Mouse (Mus musculus) lung, postnatal 36 days (tissue): ENCODE data around the gene Cbarp.
"Not testable (repeated sequence)": the region's sequence is repeated elsewhere in the genome, so short reads cannot be mapped to it uniquely, and the experiment has no call there.

ENCODE experiments used
- DNase-seq: peaks from one replicate; pipeline ENCODE4 v3.0.0; 2022; ENCODE audit warnings: mixed read lengths

The Cbarp gene

GRCm38 (mm10) chr10:80169651-80170050 lies 29.0 kb upstream of the Cbarp start:
- DNase-seq: no peak

GRCm38 (mm10) chr10:80169070-80169469 lies 28.4 kb upstream of the Cbarp start:
- no peak for DNase-seq

- DNase-seq: peak; percentile 95
Measured at GRCm38 (mm10) chr10:80168038-80168661, 27.5 kb upstream of the Cbarp start.

GRCm38 (mm10) chr10:80167460-80168037 lies 26.9 kb upstream of the Cbarp start:
- DNase-seq: peak; percentile 99

- not testable (repeated sequence) for DNase-seq
Measured at GRCm38 (mm10) chr10:80166136-80166535, 25.5 kb upstream of the Cbarp start.

- DNase-seq: no peak
Measured at GRCm38 (mm10) chr10:80165392-80166128, 24.9 kb upstream of the Cbarp start, which contains the start of gene Cirbp. Cirbp (plus strand) TSS chr10:80165985.

GRCm38 (mm10) chr10:80164998-80165344 lies 24.3 kb upstream of the Cbarp start:
- peak; percentile 99 for DNase-seq

GRCm38 (mm10) chr10:80164161-80164997 lies 23.7 kb upstream of the Cbarp start:
- no peak for DNase-seq

- peak; percentile 37 for DNase-seq
Measured at GRCm38 (mm10) chr10:80163721-80164120, 23.1 kb upstream of the Cbarp start.

GRCm38 (mm10) chr10:80162716-80163299 lies 22.2 kb upstream of the Cbarp start:
- no peak for DNase-seq

- DNase-seq: no peak
Measured at GRCm38 (mm10) chr10:80162243-80162608, 21.6 kb upstream of the Cbarp start.

GRCm38 (mm10) chr10:80161522-80162242 lies 21.0 kb upstream of the Cbarp start:
- peak; percentile 64 for DNase-seq

- DNase-seq: peak; percentile 92
Measured at GRCm38 (mm10) chr10:80160455-80161371, 20.1 kb upstream of the Cbarp start.

GRCm38 (mm10) chr10:80159561-80160454 lies 19.2 kb upstream of the Cbarp start:
- DNase-seq: peak; percentile 99

GRCm38 (mm10) chr10:80159021-80159560 lies 18.5 kb upstream of the Cbarp start:
- DNase-seq: peak; percentile 79

- peak; percentile 90 for DNase-seq
Measured at GRCm38 (mm10) chr10:80158307-80158986, 17.8 kb upstream of the Cbarp start.

GRCm38 (mm10) chr10:80157141-80157929 lies 16.7 kb upstream of the Cbarp start:
- DNase-seq: no peak

- peak; percentile 76 for DNase-seq
Measured at GRCm38 (mm10) chr10:80156752-80157053, 16.1 kb upstream of the Cbarp start.
